Mouse (Mus musculus) liver, embryonic 11.5 days (tissue): Measurements from ENCODE around the gene Oas1h. TPM values are rescaled to one million over a fixed set of nuclear protein-coding genes. Genes with fewer than 3 reads are reported as not detected.
"Not testable (repeated sequence)": the region's sequence is repeated elsewhere in the genome, so short reads cannot be mapped to it uniquely, and the experiment has no call there.

Experiments
- ATAC-seq: fragments of 200-750 bp; cut with Nextera tagmentation; replicated peaks from 2 replicates; pipeline ENCODE4 v1.8.0; 2017; ENCODE audit warnings: moderate number of reproducible peaks, mild to moderate bottlenecking, moderate TSS enrichment, moderate library complexity; ENCODE audit not compliant: low FRiP score
- DNase-seq: peaks from one replicate; pipeline ENCODE4 v3.0.0-alpha.2; 2017; ENCODE audit warnings: low spot score
- H3K27ac ChIP-seq: fragments of 300-500 bp; sonication (generic); 2 replicates; pipeline ENCODE4 v1.5.1; 2014; ENCODE audit warnings: mild to moderate bottlenecking, low read depth, low read length, control low read depth
- H3K27me3 ChIP-seq: fragments of 300-500 bp; sonication (generic); replicated peaks from 2 replicates; pipeline ENCODE4 v1.6.1; 2014; ENCODE audit warnings: low read length, mixed read lengths; ENCODE audit not compliant: control insufficient read depth, insufficient read depth
- H3K36me3 ChIP-seq: fragments of 300-500 bp; sonication (generic); 2 replicates; pipeline ENCODE4 v1.6.1; 2014; ENCODE audit warnings: mild to moderate bottlenecking, low read length, moderate library complexity, mixed read lengths; ENCODE audit not compliant: control insufficient read depth, insufficient read depth
- H3K4me1 ChIP-seq: fragments of 300-500 bp; sonication (generic); replicated peaks from 2 replicates; pipeline ENCODE4 v1.6.1; 2014; ENCODE audit warnings: low read length, mixed read lengths; ENCODE audit not compliant: control insufficient read depth, insufficient read depth
- H3K4me2 ChIP-seq: fragments of 300-500 bp; sonication (generic); 2 replicates; pipeline ENCODE4 v1.6.1; 2014; ENCODE audit warnings: mild to moderate bottlenecking, control low read depth, moderate library complexity
- H3K4me3 ChIP-seq: fragments of 300-500 bp; sonication (generic); 2 replicates; pipeline ENCODE4 v1.5.1; 2014; ENCODE audit warnings: low read depth, low read length, control low read depth
- H3K9ac ChIP-seq: fragments of 300-500 bp; sonication (generic); 2 replicates; pipeline ENCODE4 v1.6.1; 2014; ENCODE audit warnings: low read depth, low read length, control low read depth
- H3K9me3 ChIP-seq: fragments of 300-500 bp; sonication (generic); 2 replicates; pipeline ENCODE4 v1.6.1; 2016; ENCODE audit warnings: low read length, inconsistent platforms, mixed read lengths; ENCODE audit not compliant: control insufficient read depth
- WGBS: fragments of 180-500 bp; shearing (Covaris S2); extraction: QIAGEN DNeasy Blood & Tissue Kit; methylation state at CpG from one replicate; pipeline ENCODE4 v1.1.7; 2014; 5-methylcytosine and 5-hydroxymethylcytosine counted together
- polyA plus RNA-seq: library from polyadenylated mRNA; unstranded; fragments of >200 nt; fragmentation: Nextera tagmentation; extraction: Ambion mirVana; gene quantifications from 2 replicates; pipeline ENCODE4 v1.2.1, GENCODE M21; 2014

Oas1h gene
- polyA plus RNA-seq, 1 experiment from 2014 or later = not detected

DNA sequence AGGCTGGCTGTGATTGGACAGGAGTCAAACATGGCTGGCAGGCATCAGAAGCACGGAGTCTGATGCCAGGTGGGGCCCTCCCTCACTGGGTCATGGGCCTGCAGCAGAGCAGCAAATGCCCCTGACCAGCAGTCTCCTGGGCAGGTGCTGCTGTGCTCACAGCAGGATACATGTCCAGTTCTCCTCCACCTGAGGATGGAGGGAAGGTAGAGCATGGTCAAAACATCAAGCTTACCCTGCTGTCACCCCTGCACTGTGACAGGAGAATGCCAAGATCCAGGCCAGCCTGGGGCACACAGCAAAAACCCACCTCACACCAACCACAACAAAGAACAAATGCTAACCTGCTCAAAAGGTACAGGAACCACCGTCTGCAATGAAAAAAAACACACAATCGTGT lies 15.6 kb downstream of the Oas1h start:
- H3K4me2 ChIP-seq, DNase-seq, ATAC-seq, H3K27me3 ChIP-seq, H3K27ac ChIP-seq, H3K9me3 ChIP-seq, H3K9ac ChIP-seq, H3K4me1 ChIP-seq, H3K4me3 ChIP-seq, H3K36me3 ChIP-seq: not testable (repeated sequence)
- WGBS = 54% methylated on average over 2 of the region's 3 CpGs

DNA sequence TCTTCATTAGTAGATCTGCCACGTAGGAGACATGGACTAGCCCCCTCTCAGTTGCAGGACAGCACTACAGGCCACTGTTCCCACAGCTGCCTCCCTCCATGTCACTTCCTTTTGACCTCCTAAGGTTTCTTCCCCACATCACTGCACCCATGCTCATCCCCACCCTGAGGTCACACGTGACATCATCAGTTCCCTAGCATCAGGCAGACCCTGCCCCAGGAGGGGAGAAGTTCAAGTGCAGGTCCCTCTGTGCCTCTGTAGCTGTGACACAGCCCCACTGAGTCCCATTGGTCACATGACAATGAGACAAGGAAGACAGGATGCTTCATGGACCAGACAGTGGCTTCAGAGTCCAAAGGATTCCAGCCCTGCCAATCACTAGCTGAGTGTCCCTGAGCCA lies 16.2 kb downstream of the Oas1h start:
- H3K36me3 ChIP-seq, H3K27ac ChIP-seq, H3K4me2 ChIP-seq, H3K4me1 ChIP-seq, ATAC-seq, H3K4me3 ChIP-seq, DNase-seq, H3K27me3 ChIP-seq, H3K9me3 ChIP-seq, H3K9ac ChIP-seq: not testable (repeated sequence)
- WGBS = 75% methylated on average over 2 of the region's 2 CpGs

DNA sequence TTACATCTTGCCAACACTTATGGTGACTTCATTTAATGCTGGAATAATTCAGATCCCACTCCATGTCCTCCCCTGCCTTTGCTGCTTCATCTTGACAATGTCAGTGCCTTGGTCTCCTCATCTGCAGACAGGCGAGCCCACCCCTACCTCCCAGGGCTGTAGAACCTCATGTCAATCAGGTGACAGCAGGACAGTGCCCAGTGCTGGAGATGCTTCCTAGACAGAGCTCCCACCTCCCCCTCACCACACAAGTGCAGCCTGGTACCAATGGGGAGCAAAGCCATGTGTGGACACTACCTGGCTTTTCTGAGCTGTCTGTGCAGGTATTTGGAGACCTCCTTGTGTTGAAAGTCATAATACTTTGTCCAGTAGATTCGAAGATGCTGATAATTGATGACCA lies 17.6 kb downstream of the Oas1h start:
- H3K4me2 ChIP-seq, H3K4me3 ChIP-seq, DNase-seq, H3K9me3 ChIP-seq, H3K9ac ChIP-seq, H3K4me1 ChIP-seq, ATAC-seq, H3K27me3 ChIP-seq, H3K27ac ChIP-seq, H3K36me3 ChIP-seq: not testable (repeated sequence)
- 41% methylated on average over 2 of the region's 2 CpGs for WGBS

DNA sequence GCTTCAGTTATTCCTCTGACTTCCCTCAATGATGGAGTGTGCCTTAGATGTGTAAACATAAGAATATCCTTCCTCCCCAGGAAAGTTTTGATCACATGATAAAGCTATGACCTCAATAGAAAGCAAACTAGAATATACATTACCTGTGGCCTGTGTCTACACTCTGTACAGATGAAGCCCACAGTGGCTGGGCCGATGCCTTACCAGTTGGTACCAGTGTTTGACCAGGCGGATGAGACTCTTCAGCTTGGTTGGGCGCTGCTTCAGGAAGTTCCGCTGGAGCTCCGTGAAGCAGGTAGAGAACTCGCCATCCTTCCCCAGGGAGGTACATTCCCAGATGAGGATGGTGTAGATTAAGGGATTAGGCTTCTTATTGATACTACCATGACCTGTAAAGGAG lies 20.5 kb downstream of the Oas1h start:
- not testable (repeated sequence) for H3K36me3 ChIP-seq, H3K4me2 ChIP-seq, H3K4me1 ChIP-seq, H3K4me3 ChIP-seq, H3K9ac ChIP-seq, H3K27me3 ChIP-seq, H3K27ac ChIP-seq, H3K9me3 ChIP-seq, ATAC-seq, DNase-seq
- 83% methylated on average over 6 of the region's 6 CpGs for WGBS

DNA sequence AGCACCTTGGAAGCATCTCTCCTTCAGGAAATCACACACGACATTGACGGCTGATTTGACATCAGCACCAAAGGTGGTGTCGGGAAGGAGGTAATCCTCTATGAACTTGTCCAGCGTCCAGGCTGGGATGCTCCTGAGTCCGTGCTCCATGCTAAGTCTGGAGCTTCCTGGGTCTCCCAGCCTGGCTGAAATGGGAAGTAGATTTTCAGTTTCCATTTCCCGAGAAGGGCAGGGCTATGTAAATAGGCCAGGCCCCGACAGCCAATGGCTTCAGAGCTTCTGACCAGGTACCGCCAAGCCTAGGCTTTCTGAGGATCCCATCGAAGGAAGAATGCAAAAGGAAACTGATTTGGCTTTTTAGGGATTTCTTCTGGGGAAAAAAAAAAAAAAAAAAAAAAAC lies 26.2 kb downstream of the Oas1h start, which contains the start of gene Oas1g:
TSS of gene Oas1g (minus strand) at position 201 of the 400 bp plus-strand sequence.
- H3K36me3 ChIP-seq, ATAC-seq, H3K27ac ChIP-seq, H3K4me3 ChIP-seq, DNase-seq, H3K9ac ChIP-seq, H3K27me3 ChIP-seq, H3K9me3 ChIP-seq, H3K4me1 ChIP-seq, H3K4me2 ChIP-seq: not testable (repeated sequence)
- WGBS = 14% methylated on average over 5 of the region's 9 CpGs

DNA sequence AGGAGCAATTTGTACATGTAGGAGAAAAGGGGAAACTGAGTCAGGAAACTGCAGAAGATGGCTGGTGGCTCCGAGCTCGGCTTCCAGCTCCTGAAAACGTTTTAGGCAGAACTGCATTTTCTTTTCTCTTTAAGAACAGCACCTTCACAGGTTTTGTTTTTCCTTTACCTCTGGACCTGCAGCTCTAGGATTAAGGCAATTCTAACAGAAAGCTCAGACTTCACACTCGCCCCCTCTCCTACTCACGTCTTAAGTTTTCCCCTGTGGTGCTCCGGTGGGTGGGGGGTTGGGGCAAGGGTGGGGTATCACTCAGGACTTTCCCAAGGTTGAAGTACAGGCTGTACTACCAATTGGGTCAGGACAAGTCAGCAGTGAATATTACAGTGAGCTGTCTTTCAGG lies 26.6 kb downstream of the Oas1h start:
- DNase-seq (no peak), ATAC-seq (no peak)
- Histone ChIP-seq H3K36me3 (no peaks in the 10 kb centered on the region), H3K9ac (no peak overlapping the region), H3K27me3 (0 out of 2 replicates have a peak, but pooled peaks cover 3% of the 10 kb centered on the region), H3K9me3 (no peaks in the 10 kb centered on the region), H3K27ac (no peak overlapping the region), H3K4me1 (no peaks in the 10 kb centered on the region), H3K4me2 (no peak overlapping the region), H3K4me3 (no peak overlapping the region)
- WGBS = 43% methylated on average over 6 of the region's 6 CpGs

DNA sequence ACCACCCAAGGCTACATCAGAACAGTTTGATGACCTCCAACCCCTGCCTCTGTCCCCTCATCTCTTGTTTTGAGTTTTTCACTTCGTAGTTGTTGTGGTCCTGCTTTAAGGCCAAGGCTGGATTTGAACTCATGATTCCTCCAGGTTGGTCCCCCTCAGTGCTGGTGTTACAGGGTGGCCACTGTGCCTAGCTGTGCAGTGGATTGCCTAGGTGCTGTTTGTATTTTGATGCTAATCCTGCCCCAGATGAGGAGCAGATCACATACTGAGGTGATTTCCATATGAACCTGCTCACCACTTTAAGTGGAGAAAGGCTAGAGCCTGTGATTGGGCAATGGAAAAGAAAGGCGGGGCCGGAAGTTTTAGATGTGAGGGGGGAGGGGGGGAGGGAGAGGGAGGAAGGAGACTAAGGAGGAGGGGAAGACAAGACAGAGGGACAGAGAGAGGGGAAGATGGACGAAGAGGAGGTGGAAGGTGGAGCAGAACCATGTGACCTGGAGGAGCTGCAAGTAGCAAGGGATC lies 27.1 kb downstream of the Oas1h start:
- H3K9ac ChIP-seq, H3K4me2 ChIP-seq, H3K4me3 ChIP-seq, H3K27ac ChIP-seq, H3K4me1 ChIP-seq, H3K9me3 ChIP-seq, H3K27me3 ChIP-seq, H3K36me3 ChIP-seq, ATAC-seq: not testable (repeated sequence)
- WGBS = 27% methylated on average over 4 of the region's 4 CpGs
- DNase-seq = peak; percentile 16

DNA sequence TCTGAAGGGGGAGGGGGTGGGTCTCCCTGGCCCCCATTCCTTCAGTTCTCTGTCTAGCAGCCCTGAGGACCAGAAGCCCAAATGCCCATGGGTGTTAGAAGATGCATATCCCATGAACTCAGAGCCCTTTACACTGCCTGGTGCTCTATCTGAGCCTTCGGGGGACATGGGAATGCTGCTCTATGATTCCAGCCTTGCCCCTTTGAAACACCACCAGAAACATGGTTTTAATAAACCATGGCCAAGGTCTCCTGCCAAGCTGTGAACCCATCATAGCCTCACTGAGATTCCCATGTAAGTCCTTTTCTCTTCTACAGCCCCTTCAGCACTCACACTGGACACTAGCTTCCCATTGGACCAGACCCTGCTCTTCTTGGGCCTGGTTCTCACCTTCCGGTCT lies 28.8 kb downstream of the Oas1h start:
- H3K4me3 ChIP-seq = no peak overlapping the region
- H3K9me3 ChIP-seq = no peaks in the 10 kb centered on the region
- H3K4me1 ChIP-seq = no peaks in the 10 kb centered on the region
- ATAC-seq = no peak
- 0 out of 2 replicates have a peak, but pooled peaks cover 3% of the 10 kb centered on the region for H3K27me3 ChIP-seq
- no peak overlapping the region for H3K27ac ChIP-seq
- no peaks in the 10 kb centered on the region for H3K36me3 ChIP-seq
- 78% methylated on average over 2 of the region's 2 CpGs for WGBS
- H3K9ac ChIP-seq = no peak overlapping the region
- H3K4me2 ChIP-seq = no peak overlapping the region
- no peak for DNase-seq

DNA sequence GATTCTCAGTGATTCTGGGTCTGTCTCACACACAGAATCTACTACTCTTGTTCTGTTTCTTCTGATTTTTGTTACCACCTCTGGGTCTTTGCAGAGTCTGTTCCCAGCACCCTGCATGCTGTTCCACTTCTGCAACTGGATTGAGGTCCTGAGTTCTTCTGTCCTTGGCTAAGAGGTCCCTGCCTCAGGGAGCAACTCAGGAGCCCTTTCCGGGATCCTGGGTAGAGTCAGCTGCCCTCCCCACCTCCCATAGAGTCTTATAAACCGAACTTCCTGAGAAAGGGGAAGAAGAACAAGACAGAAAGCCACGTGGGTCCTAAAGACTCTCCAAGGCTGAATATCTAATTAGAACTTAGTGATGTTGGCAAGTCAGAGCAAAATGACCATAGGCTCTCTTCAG lies 29.8 kb downstream of the Oas1h start:
- 35% methylated on average over 3 of the region's 3 CpGs for WGBS
- Histone ChIP-seq H3K9ac (no peak overlapping the region), H3K27ac (no peak overlapping the region), H3K9me3 (no peaks in the 10 kb centered on the region), H3K4me3 (no peak overlapping the region), H3K4me2 (no peak overlapping the region), H3K36me3 (no peaks in the 10 kb centered on the region), H3K27me3 (0 out of 2 replicates have a peak, but pooled peaks cover 3% of the 10 kb centered on the region), H3K4me1 (no peaks in the 10 kb centered on the region)
- DNase-seq = no peak
- ATAC-seq = no peak
